Mouse (Mus musculus): ENCODE data around the gene Trove2.
"Not testable (repeated sequence)": the region's sequence is repeated elsewhere in the genome, so short reads cannot be mapped to it uniquely, and the experiment has no call there.

Gene Trove2

DNA sequence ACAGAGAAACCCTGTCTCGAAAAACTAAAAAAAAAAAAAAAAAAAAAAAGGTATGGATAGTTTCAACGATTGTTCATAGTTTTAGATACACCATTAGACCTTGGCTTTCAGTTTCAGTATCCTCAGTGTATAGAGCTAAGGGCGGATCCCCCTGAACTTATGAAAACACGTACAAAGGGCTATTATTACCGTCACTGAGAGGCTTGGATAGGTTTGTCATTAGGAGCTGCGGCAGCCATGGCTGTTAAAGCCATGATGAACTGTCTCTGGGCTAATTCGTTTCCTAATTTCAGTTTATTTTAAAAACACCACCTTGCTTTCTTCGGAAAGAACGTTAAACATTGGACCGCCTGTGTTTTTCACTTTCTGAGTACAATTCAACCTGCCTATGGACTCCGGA, 38.1 kb downstream of the Trove2 start:
- DNase-seq, result no peak

DNA sequence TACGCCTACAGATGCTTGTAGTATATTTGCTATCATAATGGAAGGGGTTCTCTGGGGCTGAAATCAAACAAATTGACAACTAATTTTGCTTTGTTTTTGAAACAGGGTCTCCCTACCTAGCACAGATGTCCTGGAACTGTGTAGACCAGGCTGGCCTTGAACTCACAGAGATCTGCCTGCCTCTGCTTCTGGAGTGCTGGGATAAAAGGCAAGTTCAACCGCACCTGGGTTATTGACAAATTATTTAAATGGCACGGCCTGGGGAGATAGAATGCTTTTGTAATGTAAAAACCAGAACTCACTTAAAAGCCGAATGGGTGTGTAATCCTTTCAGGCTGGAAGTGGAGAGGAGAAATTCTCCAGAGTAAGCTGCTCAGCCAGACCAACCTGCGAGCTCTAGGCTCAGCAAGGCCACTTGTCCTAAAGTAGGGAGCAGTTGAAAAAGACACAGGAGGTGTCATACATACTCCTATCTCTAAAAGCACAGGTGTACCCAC, 42.9 kb downstream of the Trove2 start:
- DNase-seq, result no peak

- no peak for DNase-seq
Observed at GRCm38 (mm10) chr1:143731691-143732090, 45.2 kb downstream of the Trove2 start.

GRCm38 (mm10) chr1:143730899-143731298, 46.0 kb downstream of the Trove2 start:
- peak in 1 of 2 experiments; percentile 6 for DNase-seq

- DNase-seq, result no peak
Observed at GRCm38 (mm10) chr1:143727701-143728445, 49.0 kb downstream of the Trove2 start.

- DNase-seq, result no peak
Observed at GRCm38 (mm10) chr1:143724456-143725064, 52.3 kb downstream of the Trove2 start.

- DNase-seq, result not testable (repeated sequence)
Observed at GRCm38 (mm10) chr1:143716038-143716437, 60.8 kb downstream of the Trove2 start, which contains the start of gene Glrx2. Gene Glrx2, plus strand, starts transcription at chr1:143716338.

GRCm38 (mm10) chr1:143710627-143710976, 66.3 kb downstream of the Trove2 start:
- no peak for DNase-seq

- DNase-seq, result no peak
Observed at GRCm38 (mm10) chr1:143709966-143710626, 66.8 kb downstream of the Trove2 start.

GRCm38 (mm10) chr1:143708361-143708760, 68.5 kb downstream of the Trove2 start:
- DNase-seq, result no peak

GRCm38 (mm10) chr1:143707006-143707405, 69.9 kb downstream of the Trove2 start:
- DNase-seq, result peak in 1 of 2 experiments; percentile 9

- DNase-seq, result peak; percentile 92 to 96
Observed at GRCm38 (mm10) chr1:143702741-143703262, 74.1 kb downstream of the Trove2 start, which contains the start of gene Cdc73. Gene Cdc73, minus strand, starts transcription at chr1:143702893.

- peak; percentile 47 to 65 for DNase-seq
Observed at GRCm38 (mm10) chr1:143702141-143702740, 74.6 kb downstream of the Trove2 start.

DNA sequence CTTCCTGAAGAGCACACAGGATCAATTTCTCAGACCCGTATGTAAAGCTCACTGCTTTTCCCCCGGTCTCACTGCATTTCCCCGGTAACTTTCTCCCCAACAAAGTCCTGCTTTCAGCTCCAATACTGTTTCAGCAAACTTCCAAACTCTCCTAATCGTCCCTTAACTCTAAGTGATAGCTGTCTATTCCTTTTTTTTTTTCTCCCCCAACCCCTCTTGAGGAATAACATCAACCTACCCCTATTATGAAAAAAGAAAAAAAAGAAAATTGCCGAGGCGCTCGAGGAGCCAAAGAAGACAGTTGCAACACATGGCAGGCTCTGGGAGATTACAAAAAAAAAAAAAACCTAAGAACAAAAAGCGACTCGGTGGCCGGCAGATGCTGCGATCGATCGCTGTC, 75.1 kb downstream of the Trove2 start:
- no peak for DNase-seq
